Mouse (Mus musculus) right cerebral cortex, adult 18-20 months (tissue): ENCODE measurements around the gene Ift57.

Experiments
- DNase-seq: peaks from one replicate; pipeline ENCODE4 v3.0.0; 2022; ENCODE audit warnings: mixed read lengths

The Ift57 gene

GRCm38 (mm10) chr16:49796271-49796670 is 97.2 kb downstream of the Ift57 start:
- no peak for DNase-seq

GRCm38 (mm10) chr16:49796954-49797353 is 97.9 kb downstream of the Ift57 start:
- DNase-seq, result no peak

GRCm38 (mm10) chr16:49798790-49799189 is 99.8 kb downstream of the Ift57 start:
- DNase-seq, result no peak

GRCm38 (mm10) chr16:49799597-49800561 is 100.8 kb downstream of the Ift57 start, which contains the start of gene Cd47:
Gene Cd47, plus strand, starts transcription at chr16:49800533.
- DNase-seq, result no peak

GRCm38 (mm10) chr16:49800996-49801395 is 102.0 kb downstream of the Ift57 start:
- no peak for DNase-seq

- DNase-seq, result no peak
Observed at GRCm38 (mm10) chr16:49801399-49801798, 102.4 kb downstream of the Ift57 start.

GRCm38 (mm10) chr16:49802993-49803392 is 104.0 kb downstream of the Ift57 start:
- no peak for DNase-seq

- DNase-seq, result no peak
Observed at GRCm38 (mm10) chr16:49803932-49804461, 105.0 kb downstream of the Ift57 start.

GRCm38 (mm10) chr16:49806920-49807319 is 107.9 kb downstream of the Ift57 start:
- DNase-seq, result no peak

GRCm38 (mm10) chr16:49807419-49807841 is 108.4 kb downstream of the Ift57 start:
- DNase-seq, result no peak

- DNase-seq, result no peak
Observed at GRCm38 (mm10) chr16:49807862-49808430, 108.9 kb downstream of the Ift57 start.

GRCm38 (mm10) chr16:49811897-49812296 is 112.9 kb downstream of the Ift57 start:
- no peak for DNase-seq

- no peak for DNase-seq
Observed at GRCm38 (mm10) chr16:49812821-49813616, 114.0 kb downstream of the Ift57 start.

GRCm38 (mm10) chr16:49814419-49814818 is 115.4 kb downstream of the Ift57 start:
- DNase-seq, result no peak
